Mouse (Mus musculus) olfactory bulb, adult 2 months (tissue): ENCODE measurements around the gene Lkaaear1. TPM values are rescaled to one million over a fixed set of nuclear protein-coding genes. Genes with fewer than 3 reads are reported as not detected.
A peak's percentile ranks its signal among the peaks of the same experiment; 100 is the strongest.

Source experiments
- H3K27ac ChIP-seq: fragments of 200-500 bp; 2 replicates; pipeline ENCODE4 v1.5.1; 2012; ENCODE audit warnings: low read depth, low read length; ENCODE audit not compliant: insufficient read depth
- H3K4me1 ChIP-seq: fragments of 200-500 bp; 2 replicates; pipeline ENCODE4 v1.6.1; 2012; ENCODE audit warnings: low read length; ENCODE audit not compliant: control insufficient read depth, insufficient read depth
- H3K4me3 ChIP-seq: fragments of 200-500 bp; 2 replicates; pipeline ENCODE4 v1.5.1; 2012; ENCODE audit warnings: mild to moderate bottlenecking, low read depth, low read length, moderate library complexity; ENCODE audit not compliant: insufficient read depth
- CTCF ChIP-seq: fragments of 200-500 bp; IDR thresholded peaks from 2 replicates; pipeline ENCODE4 v1.5.1; 2012; ENCODE audit warnings: low read depth, mild to moderate bottlenecking, low read length, moderate library complexity; ENCODE audit not compliant: insufficient read depth
- POLR2A ChIP-seq: fragments of 200-500 bp; IDR thresholded peaks from 2 replicates; pipeline ENCODE4 v1.6.1; 2012; ENCODE audit warnings: mild to moderate bottlenecking, low read depth, low read length, moderate library complexity; ENCODE audit not compliant: insufficient read depth
- WGBS: fragments of 180-500 bp; shearing (Covaris S2); methylation state at CpG from one replicate; pipeline ENCODE4 v1.1.7; 2018; 5-methylcytosine and 5-hydroxymethylcytosine counted together
- polyA plus RNA-seq: library from polyadenylated mRNA; stranded (reverse); fragments of >200 nt; gene quantifications from 2 replicates; pipeline ENCODE4 v1.2.4, GENCODE M21; 2012; ENCODE audit warnings: low replicate concordance; ENCODE audit not compliant: missing spikeins, insufficient read depth, insufficient read length

Gene Lkaaear1
- polyA plus RNA-seq, 1 experiment, result not detected

GRCm38 (mm10) chr2:181662620-181663297 lies 35.5 kb downstream of the Lkaaear1 start:
- TF ChIP-seq POLR2A (no peak), CTCF (no peak)
- no peak overlapping the region for H3K4me3 ChIP-seq
- peaks cover 13% of the 10 kb centered on the region for H3K4me1 ChIP-seq
- H3K27ac ChIP-seq, result no peak overlapping the region
- 95% methylated on average over 3 of the region's 3 CpGs for WGBS

- Histone ChIP-seq H3K4me1 (peaks cover 13% of the 10 kb centered on the region), H3K27ac (no peak overlapping the region), H3K4me3 (no peak overlapping the region)
- TF ChIP-seq POLR2A (no peak), CTCF (peak; percentile 65)
- 11% methylated on average over 9 of the region's 9 CpGs for WGBS
These were observed 38.6 kb downstream of the Lkaaear1 start for GRCm38 (mm10) chr2:181659609-181660055.

GRCm38 (mm10) chr2:181658930-181659555 lies 39.2 kb downstream of the Lkaaear1 start:
- no peak for TF ChIP-seq POLR2A
- no peak for TF ChIP-seq CTCF
- peaks cover 13% of the 10 kb centered on the region for H3K4me1 ChIP-seq
- no peak overlapping the region for H3K4me3 ChIP-seq
- 31% methylated on average over 17 of the region's 17 CpGs for WGBS
- no peak overlapping the region for H3K27ac ChIP-seq

GRCm38 (mm10) chr2:181658528-181658927 lies 39.7 kb downstream of the Lkaaear1 start:
- TF ChIP-seq CTCF, result no peak
- no peak for TF ChIP-seq POLR2A
- Histone ChIP-seq H3K27ac (no peak overlapping the region), H3K4me1 (peaks cover 13% of the 10 kb centered on the region), H3K4me3 (no peak overlapping the region)
- 86% methylated on average over 7 of the region's 7 CpGs for WGBS

GRCm38 (mm10) chr2:181657441-181657840 lies 40.8 kb downstream of the Lkaaear1 start:
- Histone ChIP-seq H3K27ac (no peak overlapping the region), H3K4me3 (no peak overlapping the region), H3K4me1 (peaks cover 13% of the 10 kb centered on the region)
- TF ChIP-seq CTCF, result no peak
- WGBS, result 51% methylated on average over 2 of the region's 2 CpGs

- WGBS, result 84% methylated on average over 3 of the region's 3 CpGs
- Histone ChIP-seq H3K27ac (no peak within 1 kb of the TSS), H3K4me1 (peaks cover 13% of the 10 kb centered on the region), H3K4me3 (no peak within 1 kb of the TSS)
- TF ChIP-seq CTCF (no peak), POLR2A (no peak)
These were observed 41.5 kb downstream of the Lkaaear1 start, which contains the start of gene Gm29797 for GRCm38 (mm10) chr2:181656734-181657133. Gene Gm29797 (plus strand): TSS chr2:181657034.

- Histone ChIP-seq H3K4me3 (no peak overlapping the region), H3K27ac (no peak overlapping the region), H3K4me1 (0 out of 2 replicates have a peak, but pooled peaks cover 1% of the 10 kb centered on the region)
- 76% methylated on average over 1 of the region's 1 CpGs for WGBS
- TF ChIP-seq POLR2A, result no peak
- no peak for TF ChIP-seq CTCF
These were observed 44.7 kb downstream of the Lkaaear1 start for GRCm38 (mm10) chr2:181653523-181653922.

- Histone ChIP-seq H3K27ac (no peak overlapping the region), H3K4me1 (no peaks in the 10 kb centered on the region), H3K4me3 (no peak overlapping the region)
- TF ChIP-seq POLR2A (no peak), CTCF (no peak)
These were observed 45.2 kb downstream of the Lkaaear1 start for GRCm38 (mm10) chr2:181653065-181653464.

- Histone ChIP-seq H3K27ac (no peak overlapping the region), H3K4me3 (no peak overlapping the region), H3K4me1 (no peaks in the 10 kb centered on the region)
- WGBS, result 42% methylated on average over 10 of the region's 10 CpGs
- no peak for TF ChIP-seq CTCF
These were observed 49.3 kb downstream of the Lkaaear1 start for GRCm38 (mm10) chr2:181648926-181649325.

Other genes starting within 250 kb of the Lkaaear1 start
- not detected in 2 replicates for gene Zbtb46, start 239.0 kb downstream of the Lkaaear1 start, polyA plus RNA-seq
- gene Abhd16b, start 205.2 kb downstream of the Lkaaear1 start, polyA plus RNA-seq, result not detected in 2 replicates
- gene Tpd52l2, start 201.3 kb downstream of the Lkaaear1 start, polyA plus RNA-seq, result 317 TPM in 1 of 2 replicates, not detected in the other
- 347 and 447 TPM in 2 replicates for gene Dnajc5, start 178.0 kb downstream of the Lkaaear1 start, polyA plus RNA-seq
- gene Uckl1, start 113.5 kb downstream of the Lkaaear1 start, polyA plus RNA-seq, result not detected in 2 replicates
- gene Prpf6, start 106.6 kb downstream of the Lkaaear1 start, polyA plus RNA-seq, result not detected in 2 replicates
- not detected in 2 replicates for gene Zfp512b, start 105.6 kb downstream of the Lkaaear1 start, polyA plus RNA-seq
- not detected in 2 replicates for gene Samd10, start 99.2 kb downstream of the Lkaaear1 start, polyA plus RNA-seq
- gene Gm29797, start 41.4 kb downstream of the Lkaaear1 start, polyA plus RNA-seq, result not detected in 2 replicates
- gene Sox18, start 26.8 kb downstream of the Lkaaear1 start, polyA plus RNA-seq, result not detected in 2 replicates
- gene Tcea2, start 18.1 kb downstream of the Lkaaear1 start, polyA plus RNA-seq, result not detected in 2 replicates
- gene Rgs19, start 4.5 kb downstream of the Lkaaear1 start, polyA plus RNA-seq, result not detected in 2 replicates
- gene Oprl1, start 16.6 kb upstream of the Lkaaear1 start, polyA plus RNA-seq, result not detected in 2 replicates
- gene Myt1, start 64.9 kb upstream of the Lkaaear1 start, polyA plus RNA-seq, result not detected in 2 replicates
- 289 TPM in 1 of 2 replicates, not detected in the other for gene Pcmtd2, start 139.4 kb upstream of the Lkaaear1 start, polyA plus RNA-seq
- gene Polr3k, start 165.9 kb upstream of the Lkaaear1 start, polyA plus RNA-seq, result not detected in 2 replicates